Mouse (Mus musculus) intestine, embryonic 16.5 days (tissue): ENCODE measurements around the gene Zfp934. TPM values are rescaled to one million over a fixed set of nuclear protein-coding genes. Genes with fewer than 3 reads are reported as not detected.
"Not testable (repeated sequence)": the region's sequence is repeated elsewhere in the genome, so short reads cannot be mapped to it uniquely, and the experiment has no call there.

ENCODE experiments used
- ATAC-seq: fragments of 200-750 bp; cut with Nextera tagmentation; 2 replicates; pipeline ENCODE4 v1.8.0; 2017; ENCODE audit warnings: moderate TSS enrichment, moderate library complexity
- H3K27ac ChIP-seq: fragments of 300-500 bp; sonication (generic); 2 replicates; pipeline ENCODE4 v1.5.1; 2014; ENCODE audit warnings: mild to moderate bottlenecking, low read length
- H3K27me3 ChIP-seq: fragments of 300-500 bp; sonication (generic); replicated peaks from 2 replicates; pipeline ENCODE4 v1.6.1; 2014; ENCODE audit warnings: low read length, control low read depth, mixed read lengths; ENCODE audit not compliant: control insufficient read depth, insufficient read depth
- H3K36me3 ChIP-seq: fragments of 300-500 bp; sonication (generic); 2 replicates; pipeline ENCODE4 v1.6.1; 2014; ENCODE audit warnings: low read length, control low read depth; ENCODE audit not compliant: control insufficient read depth, insufficient read depth
- H3K4me1 ChIP-seq: fragments of 300-500 bp; sonication (generic); 2 replicates; pipeline ENCODE4 v1.6.1; 2014; ENCODE audit warnings: low read length, control low read depth, mixed read lengths; ENCODE audit not compliant: control insufficient read depth, insufficient read depth
- H3K4me2 ChIP-seq: fragments of 300-500 bp; sonication (generic); 2 replicates; pipeline ENCODE4 v1.6.1; 2014; ENCODE audit warnings: low read depth, low read length, control low read depth
- H3K4me3 ChIP-seq: fragments of 300-500 bp; sonication (generic); 2 replicates; pipeline ENCODE4 v1.5.1; 2014; ENCODE audit warnings: mild to moderate bottlenecking, low read length
- H3K9ac ChIP-seq: fragments of 300-500 bp; sonication (generic); 2 replicates; pipeline ENCODE4 v1.6.1; 2014; ENCODE audit warnings: low read depth, low read length
- H3K9me3 ChIP-seq: fragments of 300-500 bp; sonication (generic); 2 replicates; pipeline ENCODE4 v1.6.1; 2016; ENCODE audit warnings: low read length, control low read depth; ENCODE audit not compliant: control insufficient read depth
- WGBS: fragments of 180-500 bp; shearing (Covaris S2); extraction: QIAGEN DNeasy Blood & Tissue Kit; methylation state at CpG from one replicate; pipeline ENCODE4 v1.1.7; 2014; 5-methylcytosine and 5-hydroxymethylcytosine counted together
- polyA plus RNA-seq: library from polyadenylated mRNA; unstranded; fragments of >200 nt; fragmentation: Nextera tagmentation; extraction: Ambion mirVana; gene quantifications from 2 replicates; pipeline ENCODE4 v1.2.1, GENCODE M21; 2015

Zfp934 gene
- polyA plus RNA-seq, result 12.7 and 13.0 TPM in 2 replicates

DNA sequence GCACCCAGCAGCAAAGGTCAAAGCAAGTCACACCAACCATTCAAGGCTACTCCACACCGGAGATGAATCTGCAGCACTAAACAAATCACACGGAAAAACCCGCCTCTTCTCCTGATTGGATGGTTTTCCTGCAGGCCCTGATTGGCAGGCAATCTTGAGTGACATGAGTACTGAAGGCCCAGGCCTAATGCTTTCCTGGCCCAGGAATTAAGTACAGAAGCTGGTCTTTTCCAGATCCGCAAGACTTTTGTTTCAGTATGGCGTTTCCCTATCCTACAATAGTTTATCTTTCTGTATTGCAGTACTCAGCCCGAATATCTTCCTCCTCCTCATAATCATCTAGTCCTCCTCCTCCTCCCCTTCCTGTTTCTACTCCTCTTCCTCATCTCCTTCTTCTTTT lies at the start of gene Zfp934:
TSS of gene Zfp934 (minus strand) at position 101 of the 400 bp plus-strand sequence.
- not testable (repeated sequence) for H3K9me3 ChIP-seq, H3K9ac ChIP-seq, H3K27me3 ChIP-seq, ATAC-seq, H3K27ac ChIP-seq, H3K4me2 ChIP-seq, H3K4me3 ChIP-seq, H3K36me3 ChIP-seq, H3K4me1 ChIP-seq
- WGBS, result 90% methylated on average over 3 of the region's 6 CpGs

DNA sequence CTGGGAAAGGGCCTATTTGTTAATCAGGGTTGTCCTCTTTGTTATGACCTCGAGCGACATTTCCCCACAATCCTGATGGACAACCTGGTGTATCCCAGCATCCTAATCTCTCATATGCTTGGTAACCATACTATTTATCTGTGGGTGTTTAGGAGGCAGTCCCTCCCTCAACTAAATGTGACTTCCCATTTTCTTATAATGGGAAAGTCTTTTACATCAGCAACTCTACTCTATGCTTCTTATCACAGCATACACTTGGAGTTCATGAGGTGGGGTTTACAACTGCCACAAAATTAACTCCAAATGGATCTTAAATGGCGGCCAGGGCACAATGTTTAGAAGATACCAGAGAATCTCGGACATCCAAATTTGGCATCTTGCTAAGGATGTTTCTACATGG lies 46.5 kb upstream of the Zfp934 start:
- not testable (repeated sequence) for H3K4me3 ChIP-seq, H3K36me3 ChIP-seq, H3K4me1 ChIP-seq, ATAC-seq, H3K4me2 ChIP-seq, H3K27ac ChIP-seq, H3K27me3 ChIP-seq, H3K9ac ChIP-seq, H3K9me3 ChIP-seq
- WGBS, result over 99% methylated on average over 4 of the region's 4 CpGs

DNA sequence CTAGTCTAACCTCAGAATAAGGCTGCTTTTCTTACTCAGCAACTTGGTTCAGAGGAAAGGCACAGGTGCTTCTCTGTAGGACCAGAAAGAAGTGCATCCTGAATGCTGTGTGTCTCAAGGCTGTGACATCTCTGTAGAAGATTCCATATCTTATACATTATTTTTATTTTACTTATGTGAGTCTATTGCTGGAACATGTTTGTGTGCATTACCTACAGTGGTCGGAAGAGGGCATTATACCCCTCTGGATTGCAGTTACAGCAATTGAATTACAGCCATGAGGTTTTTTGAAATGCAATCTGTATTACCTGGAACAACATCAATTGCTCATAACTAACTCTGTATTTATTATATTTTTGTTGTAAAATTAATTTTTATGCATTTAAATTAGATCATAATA lies 9.3 kb downstream of the Zfp934 start:
- not testable (repeated sequence) for ATAC-seq, H3K27ac ChIP-seq, H3K9ac ChIP-seq, H3K27me3 ChIP-seq, H3K36me3 ChIP-seq, H3K4me3 ChIP-seq, H3K4me1 ChIP-seq, H3K4me2 ChIP-seq, H3K9me3 ChIP-seq
- WGBS, result 21% methylated on average over 1 of the region's 1 CpGs

DNA sequence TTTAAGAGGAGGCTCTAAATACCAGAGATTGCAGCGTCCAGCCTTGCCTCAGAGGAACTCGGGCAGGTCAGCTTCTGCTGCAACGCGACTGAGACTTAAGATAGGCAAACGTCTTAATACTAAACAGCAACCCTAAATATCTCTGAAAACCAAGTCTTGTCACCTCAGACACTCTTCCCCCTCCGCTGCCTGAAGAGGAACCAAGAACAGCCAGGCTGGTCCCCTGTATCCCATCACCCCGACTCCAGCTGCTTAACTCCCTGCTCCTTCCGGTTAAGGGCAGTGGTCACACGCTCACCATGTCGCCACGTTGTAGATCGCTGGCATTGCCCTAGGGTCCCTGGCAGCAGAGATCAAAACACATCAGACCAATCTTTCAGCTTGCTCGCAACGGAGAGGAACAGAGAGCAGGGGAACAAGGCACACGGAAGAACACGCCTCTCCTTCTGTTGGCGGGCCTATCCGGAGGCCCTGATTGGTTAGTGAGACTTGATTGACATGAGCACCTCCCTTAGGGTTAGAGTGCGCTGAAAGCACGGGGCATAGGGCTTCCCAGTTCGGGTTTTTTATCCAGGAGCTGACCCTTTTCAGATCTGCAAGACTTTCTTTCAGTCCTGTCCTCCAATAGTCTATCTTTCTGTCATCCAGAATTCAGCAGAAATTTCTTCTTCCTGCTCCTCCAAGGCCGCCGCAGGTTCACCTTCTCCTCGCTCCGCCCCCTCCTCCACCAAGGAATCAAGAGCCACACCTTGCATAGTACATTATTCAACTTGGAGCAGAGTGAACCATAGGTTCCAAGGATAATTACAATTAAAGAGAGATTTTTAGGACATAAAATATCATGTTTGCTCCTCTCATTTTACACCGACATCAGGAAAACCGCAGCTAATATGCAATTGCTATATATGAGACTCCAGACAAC lies 12.5 kb downstream of the Zfp934 start, which contains the start of gene Zfp935:
TSS of gene Zfp935 (minus strand) at position 323 of the 922 bp plus-strand sequence.
- H3K9me3 ChIP-seq, H3K36me3 ChIP-seq, H3K27me3 ChIP-seq, H3K4me1 ChIP-seq, H3K4me2 ChIP-seq, H3K27ac ChIP-seq: not testable (repeated sequence)
- peak; percentile 81 for ATAC-seq
- peak within 1 kb of the TSS; percentile 49 for H3K4me3 ChIP-seq
- WGBS, result 2% methylated on average over 25 of the region's 27 CpGs
- peak within 1 kb of the TSS; percentile 62 for H3K9ac ChIP-seq

DNA sequence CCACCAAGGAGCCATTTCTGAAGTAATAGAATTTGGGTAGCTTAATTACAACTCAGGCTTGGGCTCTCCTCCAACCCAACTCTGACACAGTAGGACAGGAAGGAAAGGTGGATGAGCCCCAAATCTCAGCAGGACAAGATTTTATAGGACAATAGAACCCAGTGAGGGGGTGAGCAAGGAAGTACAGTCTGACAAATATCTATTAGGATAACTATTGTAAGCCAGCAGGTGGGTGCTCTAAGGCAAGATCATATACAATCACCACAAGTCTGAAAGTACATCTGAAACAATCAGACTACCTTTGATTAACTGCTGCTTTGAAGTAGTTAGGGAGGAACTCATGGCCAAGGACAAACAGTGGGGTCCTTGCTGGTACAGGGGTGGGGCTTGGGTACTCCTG lies 40.9 kb downstream of the Zfp934 start:
- H3K27me3 ChIP-seq, H3K36me3 ChIP-seq, H3K27ac ChIP-seq, H3K4me3 ChIP-seq, H3K9me3 ChIP-seq, ATAC-seq, H3K4me2 ChIP-seq, H3K4me1 ChIP-seq, H3K9ac ChIP-seq: not testable (repeated sequence)

DNA sequence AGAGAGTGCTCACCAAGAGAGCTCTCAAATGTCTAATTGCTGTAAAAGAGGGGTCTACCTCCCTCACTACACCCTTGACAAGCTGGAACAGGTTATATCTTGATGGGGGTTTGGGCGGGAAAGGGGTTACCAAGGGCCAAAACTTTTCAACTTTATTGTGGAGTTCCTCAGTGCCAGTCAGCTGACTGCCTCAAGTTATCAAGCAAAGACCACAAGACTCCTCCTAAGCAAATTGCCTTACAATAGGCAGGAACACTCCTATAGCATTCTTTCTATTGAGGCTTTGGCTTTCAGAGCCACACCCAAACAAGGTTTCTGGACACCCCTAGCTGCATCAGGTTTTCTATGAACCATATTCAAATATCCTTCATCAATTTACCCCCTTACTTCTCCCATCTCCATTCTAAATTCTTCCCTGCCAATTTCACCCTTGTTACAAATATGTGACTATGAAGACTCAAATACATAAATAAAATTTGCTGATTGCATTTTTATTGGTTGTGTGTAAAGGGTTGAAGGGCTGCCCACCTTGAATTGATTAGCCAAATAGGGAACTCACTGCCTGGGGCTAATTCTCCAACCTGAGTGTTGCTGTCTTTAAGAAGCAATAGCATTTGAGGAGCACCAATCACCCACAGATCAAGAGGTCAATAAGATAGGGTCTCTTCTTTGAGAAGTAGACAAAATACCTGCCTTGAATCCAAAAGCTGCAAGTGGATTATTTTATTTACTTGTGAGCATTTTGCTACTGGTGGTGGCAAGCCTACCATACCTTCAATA lies 60.2 kb downstream of the Zfp934 start:
- ATAC-seq, H3K27ac ChIP-seq, H3K4me2 ChIP-seq, H3K4me1 ChIP-seq, H3K9ac ChIP-seq, H3K4me3 ChIP-seq, H3K9me3 ChIP-seq, H3K36me3 ChIP-seq, H3K27me3 ChIP-seq: not testable (repeated sequence)
- WGBS, result 90% methylated on average over 1 of the region's 1 CpGs

DNA sequence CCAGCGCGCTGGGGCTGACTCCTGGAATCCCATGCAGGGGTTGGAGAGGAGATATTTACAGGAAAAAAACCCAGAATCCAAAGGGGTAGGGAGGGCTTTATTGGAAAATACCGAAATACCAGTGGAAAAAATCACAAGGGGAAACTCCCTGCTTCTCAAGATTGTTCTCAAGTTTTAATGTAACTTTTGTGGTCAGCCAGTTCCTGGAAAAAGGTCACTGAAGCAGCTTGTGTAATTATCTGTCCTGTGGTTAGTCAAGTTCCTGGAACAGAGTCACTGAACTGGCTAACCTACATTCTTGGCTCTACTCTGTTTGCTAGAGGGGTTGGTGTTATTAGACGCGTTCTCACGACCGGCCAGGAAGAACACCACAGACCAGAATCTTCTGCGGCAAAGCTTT lies 98.3 kb downstream of the Zfp934 start:
- H3K4me3 ChIP-seq, H3K27ac ChIP-seq, H3K36me3 ChIP-seq, H3K9ac ChIP-seq, H3K4me2 ChIP-seq, H3K4me1 ChIP-seq, ATAC-seq, H3K27me3 ChIP-seq, H3K9me3 ChIP-seq: not testable (repeated sequence)
- 92% methylated on average over 8 of the region's 8 CpGs for WGBS

DNA sequence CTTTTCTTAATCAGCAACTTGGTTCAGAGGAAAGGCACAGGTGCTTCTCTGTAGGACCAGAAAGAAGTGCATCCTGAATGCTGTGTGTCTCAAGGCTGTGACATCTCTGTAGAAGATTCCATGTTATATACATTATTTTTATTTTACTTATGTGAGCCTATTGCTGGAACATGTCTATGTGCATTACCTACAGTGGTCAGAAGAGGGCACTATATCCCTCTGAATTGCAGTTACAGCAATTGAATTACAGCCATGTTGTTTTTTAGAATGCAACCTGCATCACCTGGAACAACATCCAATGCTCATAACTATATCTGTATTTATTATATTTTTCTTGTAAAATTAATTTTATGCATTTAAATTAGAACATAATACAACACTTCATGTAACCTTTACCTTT lies 101.1 kb downstream of the Zfp934 start:
- H3K9me3 ChIP-seq, H3K27me3 ChIP-seq, H3K9ac ChIP-seq, H3K36me3 ChIP-seq, ATAC-seq, H3K4me1 ChIP-seq, H3K4me2 ChIP-seq, H3K27ac ChIP-seq, H3K4me3 ChIP-seq: not testable (repeated sequence)

DNA sequence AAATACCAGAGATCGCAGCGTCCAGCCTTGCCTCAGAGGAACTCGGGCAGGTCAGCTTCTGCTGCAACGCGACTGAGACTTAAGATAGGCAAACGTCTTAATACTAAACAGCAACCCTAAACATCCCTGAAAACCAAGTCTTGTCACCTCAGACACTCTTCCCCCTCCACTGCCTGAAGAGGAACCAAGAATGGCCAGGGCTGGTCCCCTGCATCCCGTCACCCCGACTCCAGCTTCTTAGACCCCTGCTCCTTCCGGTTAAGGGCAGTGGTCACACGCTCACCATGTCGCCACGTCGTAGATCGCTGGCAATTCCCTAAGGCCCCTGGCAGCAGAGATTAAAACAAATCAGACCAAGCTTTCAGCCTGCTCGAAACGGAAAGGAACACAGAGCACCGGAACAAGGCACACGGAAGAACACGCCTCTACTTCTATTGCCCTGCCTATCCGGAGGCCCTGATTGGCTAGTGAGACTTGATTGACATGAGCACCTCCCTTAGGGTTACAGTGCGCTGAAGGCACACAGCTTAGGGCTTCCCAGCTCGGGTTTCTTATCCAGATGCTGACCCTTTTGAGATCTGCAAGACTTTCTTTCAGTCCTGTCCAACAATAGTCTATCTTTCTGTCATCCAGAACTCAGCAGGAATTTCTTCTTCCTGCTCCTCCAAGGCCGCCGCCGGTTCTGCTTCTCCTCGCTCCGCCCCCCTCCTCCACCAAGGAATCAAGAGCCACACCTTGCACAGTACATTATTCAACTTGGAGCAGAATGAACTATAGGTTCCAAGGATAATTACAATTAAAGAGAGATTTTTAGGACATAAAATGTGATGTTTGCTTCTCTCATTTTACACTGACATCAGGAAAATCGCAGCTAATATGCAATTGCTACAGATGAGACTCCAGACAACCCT lies 104.3 kb downstream of the Zfp934 start, which contains the start of gene Gm49359:
TSS of gene Gm49359 (minus strand) at position 409 of the 911 bp plus-strand sequence.
- H3K4me1 ChIP-seq, H3K9me3 ChIP-seq, H3K36me3 ChIP-seq, H3K27me3 ChIP-seq: not testable (repeated sequence)
- peak within 1 kb of the TSS; percentile 22; the same call in 1 of the 2 replicates for H3K4me2 ChIP-seq
- H3K4me3 ChIP-seq, result peak within 1 kb of the TSS; percentile 65
- peak; percentile 100 for ATAC-seq
- H3K27ac ChIP-seq, result peak within 1 kb of the TSS; percentile 83
- peak within 1 kb of the TSS; percentile 80 for H3K9ac ChIP-seq
- WGBS, result 1% methylated on average over 28 of the region's 28 CpGs
